Mouse (Mus musculus) intestine, embryonic 15.5 days (tissue): ENCODE results near the gene Stfa2l1. TPM values are rescaled to one million over a fixed set of nuclear protein-coding genes. Genes with fewer than 3 reads are reported as not detected.

Experiments
- ATAC-seq: fragments of 200-750 bp; cut with Nextera tagmentation; 2 replicates; pipeline ENCODE4 v1.8.0; 2017; ENCODE audit warnings: moderate TSS enrichment, moderate library complexity
- H3K27ac ChIP-seq: fragments of 300-500 bp; sonication (generic); 2 replicates; pipeline ENCODE4 v1.5.1; 2015; ENCODE audit warnings: mild to moderate bottlenecking, inconsistent platforms
- H3K27me3 ChIP-seq: fragments of 300-500 bp; sonication (generic); replicated peaks from 2 replicates; pipeline ENCODE4 v1.6.1; 2015; ENCODE audit warnings: inconsistent platforms
- H3K36me3 ChIP-seq: fragments of 300-500 bp; sonication (generic); 2 replicates; pipeline ENCODE4 v1.6.1; 2015; ENCODE audit warnings: inconsistent platforms
- H3K4me1 ChIP-seq: fragments of 300-500 bp; sonication (generic); replicated peaks from 2 replicates; pipeline ENCODE4 v1.6.1; 2015; ENCODE audit warnings: inconsistent platforms
- H3K4me2 ChIP-seq: fragments of 300-500 bp; sonication (generic); replicated peaks from 2 replicates; pipeline ENCODE4 v1.6.1; 2015; ENCODE audit warnings: mild to moderate bottlenecking, inconsistent platforms
- H3K4me3 ChIP-seq: fragments of 300-500 bp; sonication (generic); replicated peaks from 2 replicates; pipeline ENCODE4 v1.5.1; 2015; ENCODE audit warnings: inconsistent platforms
- H3K9ac ChIP-seq: fragments of 300-500 bp; sonication (generic); 2 replicates; pipeline ENCODE4 v1.6.1; 2015; ENCODE audit warnings: inconsistent platforms
- H3K9me3 ChIP-seq: fragments of 300-500 bp; sonication (generic); 2 replicates; pipeline ENCODE4 v1.6.1; 2016; ENCODE audit warnings: inconsistent platforms
- WGBS: fragments of 180-500 bp; shearing (Covaris S2); methylation state at CpG from one replicate; pipeline ENCODE4 v1.1.7; 2015; 5-methylcytosine and 5-hydroxymethylcytosine counted together
- polyA plus RNA-seq: library from polyadenylated mRNA; unstranded; fragments of >200 nt; fragmentation: Nextera tagmentation; extraction: Ambion mirVana; gene quantifications from 2 replicates; pipeline ENCODE4 v1.2.1, GENCODE M21; 2015

Stfa2l1 gene
- polyA plus RNA-seq, 1 experiment from 2014 or later = 1.2 TPM

DNA sequence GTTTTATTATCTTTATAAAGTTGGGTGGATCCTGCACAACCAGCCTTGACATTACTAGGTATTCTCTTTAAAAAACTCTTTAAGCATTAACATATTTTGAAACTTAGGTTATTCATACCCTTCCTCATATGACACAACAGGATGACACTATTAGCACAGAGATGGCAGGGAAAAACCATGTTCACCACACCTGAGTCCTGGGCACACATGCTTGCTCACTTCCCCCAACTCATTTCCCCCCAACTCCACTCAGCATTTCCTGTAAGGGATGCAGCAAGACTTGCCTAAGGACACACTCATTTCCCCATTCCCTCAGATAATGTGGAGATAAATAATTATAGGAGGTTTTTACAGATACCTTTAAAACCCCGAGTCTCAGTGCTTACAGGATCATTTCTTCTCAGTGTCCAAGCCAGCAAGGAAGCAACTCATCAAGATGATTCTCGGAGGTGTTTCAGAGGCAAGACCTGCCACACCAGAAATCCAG, 53.4 kb downstream of the Stfa2l1 start, which contains the start of gene Gm5416:
Gene Gm5416, plus strand, starts transcription at position 437 of the 487 bp plus-strand sequence.
- ATAC-seq = no peak
- Histone ChIP-seq H3K9me3 (no peaks in the 10 kb centered on the region), H3K4me3 (no peak within 1 kb of the TSS), H3K9ac (no peak within 1 kb of the TSS), H3K27me3 (no peaks in the 10 kb centered on the region), H3K4me1 (no peaks in the 10 kb centered on the region), H3K4me2 (no peak within 1 kb of the TSS), H3K27ac (no peak within 1 kb of the TSS), H3K36me3 (no peaks in the 10 kb centered on the region)
- 82% methylated on average over 2 of the region's 2 CpGs for WGBS

Other genes starting within 250 kb of the Stfa2l1 start
- 12.0 and 14.0 TPM in 2 replicates for gene Parp9, start 218.3 kb upstream of the Stfa2l1 start, polyA plus RNA-seq
- gene Dtx3l, start 217.7 kb upstream of the Stfa2l1 start, polyA plus RNA-seq = 8.6 TPM in 2 replicates
- gene Kpna1, start 178.1 kb upstream of the Stfa2l1 start, polyA plus RNA-seq = 34.9 and 40.2 TPM in 2 replicates
- gene Wdr5b, start 115.6 kb upstream of the Stfa2l1 start, polyA plus RNA-seq = 7.0 and 7.8 TPM in 2 replicates
- gene Fam162a, start 85.2 kb upstream of the Stfa2l1 start, polyA plus RNA-seq = 465 and 500 TPM in 2 replicates
- gene Ccdc58, start 85.1 kb upstream of the Stfa2l1 start, polyA plus RNA-seq = 111 and 125 TPM in 2 replicates
- 0.08 and 0.09 TPM in 2 replicates for gene Csta1, start 25.6 kb upstream of the Stfa2l1 start, polyA plus RNA-seq
- 3.3 and 5.7 TPM in 2 replicates for gene Gm5483, start 27.4 kb downstream of the Stfa2l1 start, polyA plus RNA-seq
- not detected in 2 replicates for gene Gm5416, start 53.6 kb downstream of the Stfa2l1 start, polyA plus RNA-seq
- gene 2010005H15Rik, start 64.7 kb downstream of the Stfa2l1 start, polyA plus RNA-seq = 0.78 and 1.4 TPM in 2 replicates
- 6.6 and 10.5 TPM in 2 replicates for gene Stfa1, start 120.1 kb downstream of the Stfa2l1 start, polyA plus RNA-seq
- not detected in 2 replicates for gene BC117090, start 177.5 kb downstream of the Stfa2l1 start, polyA plus RNA-seq
- gene BC100530, start 210.9 kb downstream of the Stfa2l1 start, polyA plus RNA-seq = 6.0 and 9.8 TPM in 2 replicates